Mouse (Mus musculus) CH12.LX (cell line): ENCODE data around the gene P2ry6. TPM values are rescaled to one million over a fixed set of nuclear protein-coding genes. Genes with fewer than 3 reads are reported as not detected.

Source experiments
- DNase-seq: peaks from one replicate; pipeline ENCODE4 v3.0.0-alpha.2; 2013; ENCODE audit errors: extremely low read depth
- H3K27ac ChIP-seq: 2 replicates; pipeline ENCODE4 v1.5.1; 2012; ENCODE audit warnings: low read depth, mild to moderate bottlenecking, control low read depth, moderate library complexity; ENCODE audit not compliant: insufficient read depth
- H3K27me3 ChIP-seq: replicated peaks from 2 replicates; pipeline ENCODE3; 2012; ENCODE audit warnings: inconsistent platforms
- H3K36me3 ChIP-seq, 2 experiments: replicated peaks in 1 of 2; 2 replicates each; pipeline versions ENCODE3 to v1.6.1; 2012; ENCODE audit warnings: inconsistent platforms in 1 of 2, low read length in 1 of 2, mild to moderate bottlenecking in 1 of 2, mixed read lengths in 1 of 2, moderate library complexity in 1 of 2; ENCODE audit not compliant: control insufficient read depth in 1 of 2, insufficient read depth in 1 of 2
- H3K4me1 ChIP-seq, 2 experiments: 2 replicates each; pipeline ENCODE4 v1.6.1; 2012; ENCODE audit warnings: inconsistent platforms in 1 of 2, moderate library complexity in 1 of 2; ENCODE audit not compliant: insufficient read depth in 2 of 2, control insufficient read depth in 1 of 2
- H3K4me2 ChIP-seq: 2 replicates; pipeline ENCODE4 v1.6.1; 2012; ENCODE audit warnings: low read depth, mild to moderate bottlenecking, control low read depth; ENCODE audit not compliant: poor library complexity, insufficient read depth, severe bottlenecking
- H3K4me3 ChIP-seq, 3 experiments: fragments of 150-350 bp in 1 of 3; sonication (generic) in 1 of 3; replicated peaks in 1 of 3; 2 replicates each; pipeline versions ENCODE3 to v1.5.1; 2011 to 2012; ENCODE audit warnings: low read depth in 2 of 3, low read length in 2 of 3, mild to moderate bottlenecking in 2 of 3, moderate library complexity in 2 of 3, control low read depth in 1 of 3, improper control_type of control experiment in 1 of 3, inconsistent platforms in 1 of 3, mixed read lengths in 1 of 3; ENCODE audit not compliant: poor library complexity in 1 of 3
- H3K79me2 ChIP-seq: replicated peaks from 2 replicates; pipeline ENCODE4 v1.6.1; 2012; ENCODE audit warnings: mild to moderate bottlenecking, moderate library complexity; ENCODE audit not compliant: control insufficient read depth, poor library complexity, insufficient read depth, severe bottlenecking; ENCODE audit errors: extremely low read depth
- H3K9ac ChIP-seq: 2 replicates; pipeline ENCODE4 v1.6.1; 2012; ENCODE audit warnings: low read depth, mild to moderate bottlenecking, control low read depth, moderate library complexity; ENCODE audit not compliant: insufficient read depth
- H3K9me3 ChIP-seq: replicated peaks from 2 replicates; pipeline ENCODE3; 2012; ENCODE audit warnings: low read length, inconsistent platforms, mixed read lengths
- BHLHE40 ChIP-seq: IDR thresholded peaks from 2 replicates; pipeline ENCODE4 v1.6.1; 2011; ENCODE audit warnings: mild to moderate bottlenecking, low read depth, low read length, improper control_type of control experiment
- CHD1 ChIP-seq: IDR thresholded peaks from 2 replicates; pipeline ENCODE4 v1.6.1; 2012; ENCODE audit warnings: low read depth, low read length, improper control_type of control experiment, inconsistent platforms
- CHD2 ChIP-seq: IDR thresholded peaks from 2 replicates; pipeline ENCODE4 v1.6.1; 2011; ENCODE audit warnings: low read length, improper control_type of control experiment
- E2F4 ChIP-seq: IDR thresholded peaks from 2 replicates; pipeline ENCODE4 v1.6.1; 2011; ENCODE audit warnings: low read depth, low read length, improper control_type of control experiment; ENCODE audit not compliant: insufficient replicate concordance
- GABPA ChIP-seq: IDR thresholded peaks from 2 replicates; pipeline ENCODE4 v1.6.1; 2012; ENCODE audit warnings: low read depth, low read length, improper control_type of control experiment, inconsistent platforms; ENCODE audit not compliant: insufficient replicate concordance
- JUN ChIP-seq: IDR thresholded peaks from 2 replicates; pipeline ENCODE4 v1.6.1; 2011; ENCODE audit warnings: low read depth, mild to moderate bottlenecking, low read length, improper control_type of control experiment, moderate library complexity; ENCODE audit not compliant: insufficient read depth
- KAT2A ChIP-seq: IDR thresholded peaks from 2 replicates; pipeline ENCODE4 v1.6.1; 2012; ENCODE audit warnings: low read length, improper control_type of control experiment, inconsistent platforms; ENCODE audit not compliant: insufficient replicate concordance
- MAFK ChIP-seq: IDR thresholded peaks from 2 replicates; pipeline ENCODE4 v1.6.1; 2011; ENCODE audit warnings: low read length, improper control_type of control experiment; ENCODE audit not compliant: insufficient replicate concordance
- MAX ChIP-seq: IDR thresholded peaks from 2 replicates; pipeline ENCODE4 v1.6.1; 2011; ENCODE audit warnings: low read length, improper control_type of control experiment
- MEF2A ChIP-seq: IDR thresholded peaks from 2 replicates; pipeline ENCODE4 v1.6.1; 2014; ENCODE audit warnings: low read depth, mild to moderate bottlenecking, inconsistent platforms, low read length, improper control_type of control experiment, borderline replicate concordance
- MYC ChIP-seq: IDR thresholded peaks from 2 replicates; pipeline ENCODE4 v1.6.1; 2011; ENCODE audit warnings: low read depth, mild to moderate bottlenecking, improper control_type of control experiment, low read length
- NELFE ChIP-seq: IDR thresholded peaks from 2 replicates; pipeline ENCODE4 v1.6.1; 2011; ENCODE audit warnings: low read depth, low read length, improper control_type of control experiment
- NRF1 ChIP-seq: IDR thresholded peaks from 2 replicates; pipeline ENCODE4 v1.6.1; 2014; ENCODE audit warnings: low read depth, mild to moderate bottlenecking, inconsistent platforms, low read length, improper control_type of control experiment, moderate library complexity
- PAX5 ChIP-seq: IDR thresholded peaks from 2 replicates; pipeline ENCODE4 v1.6.1; 2012; ENCODE audit warnings: low read length, inconsistent platforms, mixed read lengths
- POLR2A ChIP-seq: IDR thresholded peaks from 2 replicates; pipeline ENCODE4 v1.6.1; 2011; ENCODE audit warnings: low read depth, mild to moderate bottlenecking, improper control_type of control experiment, low read length
- RAD21 ChIP-seq: IDR thresholded peaks from 2 replicates; pipeline ENCODE4 v1.6.1; 2011; ENCODE audit warnings: low read depth, mild to moderate bottlenecking, low read length, improper control_type of control experiment, moderate library complexity
- SIN3A ChIP-seq: IDR thresholded peaks from 2 replicates; pipeline ENCODE4 v1.6.1; 2012; ENCODE audit warnings: low read length, improper control_type of control experiment, inconsistent platforms
- TCF12 ChIP-seq: IDR thresholded peaks from 2 replicates; pipeline ENCODE4 v1.6.1; 2014; ENCODE audit warnings: low read depth, mild to moderate bottlenecking, inconsistent platforms, low read length, improper control_type of control experiment
- UBTF ChIP-seq: IDR thresholded peaks from 2 replicates; pipeline ENCODE4 v1.6.1; 2012; ENCODE audit warnings: low read depth, mild to moderate bottlenecking, inconsistent platforms, low read length, improper control_type of control experiment, moderate library complexity
- ZC3H11A ChIP-seq: IDR thresholded peaks from 2 replicates; pipeline ENCODE4 v1.6.1; 2012; ENCODE audit warnings: low read depth, mild to moderate bottlenecking, inconsistent platforms, low read length, improper control_type of control experiment
- ZMIZ1 ChIP-seq: IDR thresholded peaks from 2 replicates; pipeline ENCODE4 v1.6.1; 2012; ENCODE audit warnings: low read depth, mild to moderate bottlenecking, inconsistent platforms, low read length, improper control_type of control experiment
- ZNF384 ChIP-seq: IDR thresholded peaks from 2 replicates; pipeline ENCODE4 v1.6.1; 2012; ENCODE audit warnings: low read depth, low read length, improper control_type of control experiment, inconsistent platforms
- dilution Hi-C: fragments of 300-500 bp; cut with MboI; formaldehyde crosslinking; loops from 2 replicates; pipeline ENCODE4 v1.14.3; 2020; ENCODE audit warnings: low sequenced_read_pairs; ENCODE audit not compliant: extremely low pct_unique_long_range_greater_than_20kb, extremely low pct_ligation_motif_present
- in situ Hi-C: fragments of 300-500 bp; cut with MboI; formaldehyde crosslinking; loops from 3 replicates; pipeline ENCODE4 v1.14.3; 2019; ENCODE audit warnings: low sequenced_read_pairs, low pct_ligation_motif_present, low pct_unique_long_range_greater_than_20kb, mixed read lengths
- polyA plus RNA-seq: library from polyadenylated mRNA; unstranded; fragments of >175 nt; gene quantifications from 2 replicates; pipeline ENCODE4 v1.2.1, GENCODE M21; 2012; ENCODE audit warnings: low read depth; ENCODE audit not compliant: insufficient read length
- total RNA-seq, 2 experiments: library from RNA; depleted of rRNA; stranded (reverse); fragments of 300-350 nt in 1 of 2; fragments of >200 nt in 1 of 2; gene quantifications; 2 replicates each; pipeline ENCODE4 v1.2.3; 2012 to 2014

Gene P2ry6
- total and polyA plus RNA-seq, 3 experiments = 0.17 to 1.5 TPM; not detected in 1

GRCm38 (mm10) chr7:100931926-100932480 lies 42.4 kb downstream of the P2ry6 start, which contains the start of gene Arhgef17:
Arhgef17 (minus strand) TSS chr7:100932107.
- Histone ChIP-seq H3K9me3 (peaks cover 28% of the 10 kb centered on the region), H3K27me3 (peaks cover 24% of the 10 kb centered on the region), H3K4me3 (peak within 1 kb of the TSS; percentile 38 to 39 (median 38)), H3K36me3 (no peaks in the 10 kb centered on the region), H3K79me2 (no peaks in the 10 kb centered on the region), H3K9ac (no peak within 1 kb of the TSS), H3K27ac (no peak within 1 kb of the TSS), H3K4me2 (peak within 1 kb of the TSS; percentile 8; the same call in 1 of the 2 replicates), H3K4me1 (peaks cover 0 to 7% of the 10 kb centered on the region in 2 experiments; a peak in 2 of 4 replicates)
- dilution Hi-C loops (no loop called here), in situ Hi-C loops (no loop called here)
- DNase-seq = no peak
- no peak for TF ChIP-seq ZMIZ1
- no peak for TF ChIP-seq POLR2A
- no peak for TF ChIP-seq E2F4
- no peak for TF ChIP-seq TCF12
- TF ChIP-seq ZC3H11A = no peak
- TF ChIP-seq KAT2A = no peak
- no peak for TF ChIP-seq GABPA
- TF ChIP-seq ZNF384 = no peak
- TF ChIP-seq MEF2A = no peak
- TF ChIP-seq MAX = no peak
- TF ChIP-seq NRF1 = no peak
- TF ChIP-seq UBTF = no peak
- no peak for TF ChIP-seq NELFE
- no peak for TF ChIP-seq CHD1

GRCm38 (mm10) chr7:100931316-100931925 lies 43.0 kb downstream of the P2ry6 start:
- H3K27me3 ChIP-seq = peaks cover 30% of the 10 kb centered on the region
- TF ChIP-seq SIN3A (no peak), CHD1 (no peak), RAD21 (no peak), MYC (no peak), ZC3H11A (no peak), MAFK (no peak), POLR2A (no peak), CHD2 (no peak), GABPA (no peak), ZMIZ1 (no peak), JUN (no peak), BHLHE40 (no peak), PAX5 (no peak)
- TF ChIP-seq, all 38 proteins: peak for 0
- in situ Hi-C loops (no loop called here), dilution Hi-C loops (no loop called here)
- H3K27ac ChIP-seq = no peak overlapping the region
- peaks cover 28% of the 10 kb centered on the region for H3K9me3 ChIP-seq
- H3K4me1 ChIP-seq = peaks cover 0 to 7% of the 10 kb centered on the region in 2 experiments; a peak in 2 of 4 replicates
- no peak for DNase-seq
- no peak overlapping the region for H3K4me3 ChIP-seq
- no peak overlapping the region for H3K4me2 ChIP-seq
- no peaks in the 10 kb centered on the region for H3K79me2 ChIP-seq
- H3K9ac ChIP-seq = no peak overlapping the region
- H3K36me3 ChIP-seq = no peaks in the 10 kb centered on the region
